Mouse (Mus musculus) c-Kit-positive CD71-negative TER-119-negative erythroid progenitor cells, embryonic 14.5 days (primary cell): ENCODE measurements around the gene Fig4.

Experiments used
- DNase-seq: peaks from one replicate; pipeline ENCODE4 v3.0.0-alpha.2; 2013; ENCODE audit warnings: low read depth

Fig4 gene

DNA sequence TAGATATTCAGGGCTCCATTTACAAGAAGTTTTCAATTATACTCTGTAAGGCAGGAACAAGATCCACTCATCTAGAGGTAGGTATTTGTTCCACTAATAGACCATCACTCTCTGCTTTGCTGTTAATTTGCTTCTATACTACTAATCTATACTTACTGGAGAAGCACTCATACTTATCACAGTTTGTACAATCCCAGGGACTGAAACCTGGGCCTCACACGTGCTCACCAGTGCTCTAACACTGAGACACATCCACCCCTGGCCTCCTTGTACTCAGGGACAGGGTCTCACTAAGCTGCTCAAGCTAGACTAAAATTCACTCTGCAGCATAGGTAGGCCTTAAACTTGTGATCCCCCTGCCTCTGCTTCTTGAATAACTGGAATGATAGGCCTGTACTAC is 41.8 kb downstream of the Fig4 start:
- no peak for DNase-seq

DNA sequence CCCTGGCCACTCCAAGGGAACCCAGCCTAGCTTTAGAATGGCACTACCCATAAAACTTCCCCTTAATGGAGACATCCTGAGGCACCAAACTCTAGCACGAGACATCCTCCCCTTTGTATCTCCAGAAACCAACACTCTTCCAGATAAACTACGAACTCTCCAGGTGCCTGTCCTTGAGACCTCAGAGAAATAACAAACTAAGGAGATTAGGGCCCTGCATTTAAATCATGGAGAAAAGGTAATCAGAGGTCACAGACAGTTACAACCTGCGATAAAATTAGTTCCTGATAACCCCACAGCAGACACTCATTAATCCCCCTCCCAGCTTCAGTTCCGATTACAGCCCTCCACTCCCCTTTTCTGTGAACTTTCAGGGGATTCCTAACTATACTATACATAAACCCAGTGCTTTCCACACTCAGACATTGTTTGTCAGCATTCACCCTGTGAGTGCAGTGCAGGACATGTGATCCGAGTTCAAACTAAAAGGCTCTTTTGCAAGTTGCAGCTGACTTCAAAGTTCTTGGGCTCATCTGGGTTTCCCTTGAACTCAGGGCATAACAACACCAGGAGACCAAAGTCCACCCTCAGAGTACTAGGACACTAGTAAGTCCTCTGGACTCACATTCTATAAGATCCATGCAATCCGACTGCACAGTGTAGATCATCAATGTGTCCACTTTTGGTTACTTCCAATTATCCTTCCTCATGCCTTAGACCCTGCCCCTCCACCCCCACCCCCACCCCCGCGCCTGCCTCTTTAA is 42.6 kb downstream of the Fig4 start:
- no peak for DNase-seq

DNA sequence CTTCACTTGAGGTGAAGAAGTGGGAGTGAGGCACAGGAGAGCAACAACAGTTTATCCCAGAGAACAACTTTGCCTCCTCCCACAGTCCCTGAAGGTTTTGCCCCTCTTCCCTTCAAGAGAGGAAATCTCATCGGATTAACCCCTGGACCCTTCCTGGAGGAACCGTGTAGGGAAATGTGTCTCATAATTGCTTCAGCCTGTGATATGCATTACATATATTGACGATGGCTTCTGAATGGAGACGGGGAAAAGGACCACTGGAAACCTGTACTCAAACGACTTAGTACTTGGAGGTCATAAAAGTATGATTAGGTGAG is 52.4 kb downstream of the Fig4 start:
- DNase-seq: no peak

DNA sequence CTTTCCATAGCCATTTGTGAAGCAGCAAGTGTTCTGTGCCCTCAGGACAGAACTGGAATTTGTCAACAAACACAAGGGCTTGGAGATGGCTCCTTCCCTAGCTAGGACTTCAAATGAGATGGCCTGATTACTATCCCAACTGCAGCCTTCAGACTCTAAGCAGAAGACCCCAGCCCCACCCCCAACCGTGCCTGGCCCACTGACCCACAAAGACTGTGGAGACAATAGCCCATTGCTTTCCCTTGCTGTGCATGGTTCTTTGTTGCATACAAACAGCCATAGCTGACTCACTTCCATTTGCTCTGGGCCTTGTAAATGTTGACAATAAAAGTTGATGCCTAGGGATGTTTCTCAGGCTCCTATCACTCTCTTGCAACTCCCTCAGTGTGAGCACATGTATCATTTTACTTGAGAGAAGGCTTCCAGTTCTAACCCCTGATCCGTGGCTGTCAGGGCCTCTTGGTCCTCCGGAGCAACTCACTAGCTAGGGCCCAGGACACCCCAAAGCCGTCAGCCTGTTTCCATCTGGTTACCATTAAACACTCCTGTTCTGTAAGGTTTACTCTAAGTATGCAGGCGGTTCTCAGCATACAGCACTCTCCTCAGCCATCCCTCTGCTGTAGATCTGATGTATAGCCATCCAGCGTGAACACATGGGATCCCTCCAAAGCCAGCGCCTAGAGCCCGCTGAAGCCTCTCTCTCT is 52.9 kb downstream of the Fig4 start:
- DNase-seq: no peak

DNA sequence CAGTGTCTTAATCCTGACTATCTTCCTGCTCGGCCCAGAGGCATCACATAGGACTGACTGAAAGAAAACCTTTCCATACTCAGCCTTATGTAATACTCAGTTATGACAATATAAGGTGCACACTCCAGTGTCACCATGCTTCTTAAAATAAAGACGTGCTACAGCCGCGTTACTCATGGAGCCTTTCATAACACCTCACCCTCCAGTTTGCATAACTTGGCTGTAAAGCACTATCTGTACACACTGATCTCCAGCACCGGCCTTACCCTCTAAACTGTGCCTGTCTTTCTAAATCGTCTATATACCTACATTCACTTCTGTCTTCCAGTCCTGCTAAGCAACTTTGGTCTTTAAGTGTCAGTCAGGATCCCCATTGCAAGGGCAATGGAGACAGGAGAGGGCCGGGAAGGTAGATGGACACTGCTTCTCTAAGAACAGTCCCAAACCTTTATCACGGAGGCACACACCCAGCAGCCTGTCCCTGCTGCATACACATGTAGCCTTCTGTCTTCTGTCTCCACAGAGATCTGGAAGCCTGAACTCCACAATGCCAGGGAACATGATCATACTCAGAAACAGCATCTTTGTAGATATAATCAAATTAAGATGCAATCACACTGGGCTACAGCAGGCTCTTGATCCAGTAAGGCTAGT is 53.9 kb downstream of the Fig4 start:
- no peak for DNase-seq

DNA sequence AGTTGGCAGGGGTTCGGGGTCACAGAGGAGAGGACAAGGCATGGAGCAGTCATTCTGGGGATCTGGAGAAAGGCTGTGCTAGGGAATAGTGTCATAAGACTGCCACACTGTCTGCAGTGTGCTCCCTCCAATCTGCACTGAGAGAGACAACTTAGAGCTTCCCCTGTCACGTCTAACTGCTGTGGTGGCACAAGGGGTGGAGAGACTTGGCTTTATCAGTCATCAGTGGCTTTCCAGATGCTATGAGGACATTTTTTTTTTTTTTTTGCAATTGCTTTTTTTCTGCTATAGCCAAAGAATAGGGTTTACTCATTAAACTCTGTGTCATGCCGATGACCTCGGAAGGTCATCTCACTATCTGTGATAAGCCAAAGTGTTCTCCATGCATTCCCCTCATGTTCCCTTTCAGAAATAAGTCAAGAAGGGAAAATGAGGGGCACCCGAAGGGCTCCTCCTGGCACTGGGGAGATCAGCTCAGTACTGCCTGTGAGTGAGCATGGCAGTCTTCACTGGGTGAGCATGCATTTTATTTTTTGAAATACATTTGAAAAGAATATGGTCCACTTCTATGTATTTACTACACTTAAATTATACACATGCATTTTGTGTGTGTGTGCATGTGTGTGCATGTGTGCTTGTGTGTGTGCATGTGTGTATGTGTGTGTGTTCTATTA is 55.1 kb downstream of the Fig4 start:
- no peak for DNase-seq

DNA sequence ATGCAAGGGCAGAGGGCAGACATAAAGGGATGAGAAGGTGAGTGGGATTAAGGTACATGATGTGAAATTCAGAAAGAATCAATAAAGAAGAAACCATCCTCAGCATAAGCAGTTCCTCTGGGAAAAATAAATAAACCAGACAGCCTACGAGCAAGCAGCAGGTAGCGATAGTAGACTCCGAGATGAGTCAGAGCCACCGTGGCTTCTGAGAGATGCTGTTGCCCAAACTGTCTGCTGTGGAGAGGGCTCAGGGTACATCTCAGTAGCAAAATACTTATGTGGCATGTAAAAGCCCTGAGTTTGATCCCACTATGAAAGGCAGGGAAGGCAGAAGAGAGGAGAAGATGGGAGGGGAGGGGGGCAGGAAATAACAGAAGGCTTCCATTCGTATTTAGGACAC is 56.9 kb downstream of the Fig4 start:
- no peak for DNase-seq

DNA sequence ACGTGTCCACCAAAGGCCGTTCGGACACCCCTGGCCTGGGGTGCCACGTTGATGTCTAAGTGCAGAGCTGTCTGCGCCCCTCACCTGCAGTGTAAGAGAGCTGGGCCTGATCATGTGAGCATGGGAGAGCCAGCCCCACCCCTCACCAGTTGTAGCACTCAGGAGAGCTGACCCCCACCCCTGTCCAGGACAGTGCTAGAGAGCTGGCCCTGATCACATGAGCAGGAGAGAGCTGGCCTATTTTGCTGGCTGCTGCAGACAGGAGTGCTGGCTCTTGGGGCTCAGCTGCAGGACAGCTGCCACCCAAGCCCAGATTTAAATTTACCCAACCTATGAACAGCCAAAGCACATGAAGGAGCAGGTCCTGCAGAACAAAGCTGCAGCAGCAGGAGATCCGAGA is 57.6 kb downstream of the Fig4 start:
- DNase-seq: no peak

DNA sequence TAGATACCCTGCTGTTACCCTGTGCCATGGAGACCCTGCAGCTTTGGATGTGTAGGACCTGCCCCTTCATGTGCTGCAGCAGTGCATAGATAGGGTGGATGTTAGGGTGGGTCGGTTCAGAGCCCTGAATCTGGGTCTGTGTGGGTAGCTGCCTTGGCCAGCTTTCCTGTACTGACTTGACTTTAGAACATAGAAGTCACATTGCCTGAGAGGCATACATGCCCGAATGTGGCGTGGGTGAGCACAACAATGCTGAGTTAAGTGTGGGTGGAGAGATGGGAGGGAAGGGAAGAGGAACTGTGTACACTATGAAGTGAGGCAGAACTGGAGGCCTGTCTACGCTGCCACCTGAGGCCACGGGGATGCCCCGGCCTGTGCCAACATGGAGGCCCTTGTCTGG is 58.0 kb downstream of the Fig4 start:
- no peak for DNase-seq

DNA sequence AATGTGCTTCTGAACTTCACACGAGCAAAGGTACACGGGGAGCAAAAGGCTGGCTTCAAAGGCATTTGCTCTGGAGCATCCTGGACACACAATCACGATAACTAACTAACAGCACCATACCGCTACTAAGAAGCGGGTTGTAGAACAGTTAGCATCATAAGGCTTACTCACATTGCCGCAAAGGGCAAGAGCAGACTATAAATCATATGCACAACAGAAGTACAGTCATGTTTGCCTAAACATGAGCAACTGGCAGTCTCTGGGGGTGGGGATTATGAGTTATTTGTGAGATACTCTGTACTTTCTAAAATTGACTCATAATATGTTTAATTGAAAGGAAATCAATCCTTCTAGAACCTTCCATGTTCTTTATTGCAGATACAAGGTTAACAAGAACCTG is 59.1 kb downstream of the Fig4 start:
- no peak for DNase-seq

DNA sequence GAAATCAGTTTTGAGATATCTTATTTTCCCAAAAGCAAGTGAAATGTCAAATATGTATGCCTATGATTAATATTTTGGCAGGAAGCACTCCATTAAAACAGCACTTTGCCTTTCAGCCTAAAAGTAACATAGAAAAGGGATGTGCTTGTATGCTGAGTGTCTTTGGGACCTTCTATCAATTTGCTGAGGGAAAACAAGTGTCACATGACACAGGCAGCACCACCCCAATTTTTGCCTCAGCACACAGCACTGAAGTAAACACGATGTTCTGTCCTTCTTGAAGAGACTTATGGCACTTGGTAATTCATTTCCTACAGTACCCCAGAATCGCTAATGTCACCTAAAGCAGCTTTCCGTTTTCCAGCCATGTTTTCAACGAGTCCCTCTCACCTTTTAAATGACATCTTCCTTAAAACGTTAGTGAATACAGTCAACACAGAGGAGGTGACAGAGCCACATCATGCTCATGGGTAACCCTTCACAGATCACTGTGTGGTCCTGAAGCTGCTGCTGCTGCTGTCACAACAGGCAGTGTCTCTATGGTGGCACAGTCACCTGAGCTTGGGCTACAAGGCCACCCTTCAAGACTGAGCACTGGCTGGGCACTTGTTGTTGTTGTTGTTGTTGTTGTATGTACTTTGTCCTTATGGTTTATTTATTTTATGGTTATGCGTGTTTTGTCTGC is 61.4 kb downstream of the Fig4 start:
- DNase-seq: no peak

DNA sequence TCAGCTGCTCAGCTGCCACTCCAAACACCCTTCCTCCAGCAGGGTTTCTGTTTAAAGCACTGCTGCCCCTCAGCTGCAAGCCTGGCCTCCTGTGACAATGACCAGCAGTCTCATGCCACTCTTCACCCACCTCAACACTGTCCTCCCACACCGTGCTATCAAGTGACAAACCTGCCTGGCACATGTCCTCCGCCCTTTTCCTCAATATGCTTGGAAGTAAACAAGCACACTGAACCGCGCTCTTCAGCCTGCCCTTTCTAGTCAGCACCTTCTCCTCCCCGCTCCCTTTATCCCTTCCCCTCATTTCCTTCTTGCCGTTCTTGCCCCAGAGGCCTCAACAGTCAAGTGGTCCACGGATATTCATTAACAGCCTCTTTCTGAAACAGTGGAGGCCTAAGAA is 62.0 kb downstream of the Fig4 start:
- no peak for DNase-seq

DNA sequence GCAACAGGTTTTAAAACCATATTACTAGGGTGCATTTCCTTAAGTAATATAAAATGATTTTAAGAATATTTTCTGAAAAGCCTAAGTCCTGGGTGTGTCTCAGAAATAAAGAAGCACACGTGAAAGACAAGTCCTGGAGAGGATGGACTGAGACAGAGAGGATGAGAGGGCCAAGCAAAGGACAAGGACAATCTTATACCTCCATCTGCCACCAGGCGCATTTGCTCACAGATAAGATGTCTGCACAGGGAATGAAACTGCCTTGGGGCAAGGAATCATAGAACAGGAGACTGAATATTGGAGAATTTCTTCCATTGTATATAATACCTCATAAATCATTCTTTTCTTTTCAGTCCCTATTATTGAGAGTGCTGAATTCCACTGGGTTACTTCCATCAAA is 67.0 kb downstream of the Fig4 start:
- DNase-seq: no peak

DNA sequence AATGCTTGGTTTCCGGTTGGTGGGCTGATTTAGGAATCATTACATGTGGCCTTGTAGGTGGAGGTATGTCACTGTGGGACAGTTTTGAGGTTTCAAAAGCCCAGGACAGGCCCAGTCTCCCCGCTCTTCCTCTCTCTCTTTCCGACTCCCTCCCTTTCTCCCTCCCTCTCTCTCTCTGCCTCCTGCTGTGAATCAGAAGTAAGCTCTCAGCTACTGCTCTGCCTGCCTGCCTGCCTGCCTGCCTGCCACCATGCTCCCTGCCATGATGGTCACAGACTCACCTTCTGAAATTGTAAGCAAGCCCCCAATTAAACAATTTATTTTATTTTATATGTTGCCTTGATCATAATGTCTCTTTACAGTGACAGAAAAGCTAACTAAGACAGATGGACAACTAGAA is 67.5 kb downstream of the Fig4 start:
- DNase-seq: no peak

DNA sequence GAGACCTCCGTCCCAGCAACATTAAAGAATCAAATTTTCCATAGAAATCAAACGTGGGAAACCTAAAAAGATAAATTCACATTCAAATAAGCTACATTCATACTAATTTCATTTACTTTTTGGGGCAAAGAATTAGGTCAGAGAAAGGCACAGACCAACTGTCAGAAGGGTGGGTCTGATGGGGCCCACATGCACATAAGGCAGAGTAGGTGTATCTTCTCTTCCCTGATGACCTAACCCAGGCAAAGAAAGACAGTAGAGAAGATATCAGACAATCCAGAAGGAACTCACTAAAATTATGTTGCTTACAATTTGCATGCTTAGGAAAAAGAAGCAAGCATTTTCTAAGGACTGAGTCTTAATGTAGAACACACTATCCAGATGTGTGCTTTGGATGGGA is 67.9 kb downstream of the Fig4 start:
- DNase-seq: no peak

DNA sequence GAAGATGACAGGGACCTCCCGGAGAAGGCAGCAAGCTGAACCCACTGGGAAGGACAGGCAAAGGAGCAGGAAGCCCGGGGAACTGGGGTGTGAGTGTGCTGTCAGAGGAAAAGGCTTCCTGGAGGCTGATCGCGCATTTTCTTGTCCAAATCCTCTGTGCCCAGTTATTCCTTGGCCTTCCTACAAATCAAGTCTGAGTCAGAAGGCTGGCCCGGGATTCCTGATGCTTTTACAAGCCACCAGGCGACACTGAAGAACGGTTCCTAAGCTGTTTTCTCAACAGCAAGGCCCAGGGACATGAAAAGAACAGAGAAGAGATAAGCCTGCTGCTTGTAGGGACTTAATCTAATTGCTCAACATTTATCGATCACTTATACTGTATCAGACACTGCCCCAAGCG is 68.5 kb downstream of the Fig4 start:
- DNase-seq: no peak

DNA sequence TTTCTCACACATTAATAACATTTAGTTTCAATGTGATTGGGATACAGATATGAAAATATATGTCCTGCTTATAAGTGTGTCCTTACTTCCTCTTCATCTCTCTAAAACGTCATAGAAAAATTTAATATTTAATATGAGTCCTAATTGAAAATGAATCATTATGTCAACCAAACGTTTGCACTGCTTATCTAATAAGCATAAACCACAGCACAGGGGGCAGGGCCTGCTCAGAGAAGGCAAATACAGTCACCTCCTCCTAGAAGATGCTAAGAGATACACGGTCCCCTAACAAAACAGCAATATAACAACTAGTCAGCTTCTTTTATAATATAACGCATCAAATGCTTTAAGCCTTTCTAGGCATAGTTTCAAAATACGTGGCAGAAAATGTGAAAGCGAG is 69.9 kb downstream of the Fig4 start:
- DNase-seq: no peak

DNA sequence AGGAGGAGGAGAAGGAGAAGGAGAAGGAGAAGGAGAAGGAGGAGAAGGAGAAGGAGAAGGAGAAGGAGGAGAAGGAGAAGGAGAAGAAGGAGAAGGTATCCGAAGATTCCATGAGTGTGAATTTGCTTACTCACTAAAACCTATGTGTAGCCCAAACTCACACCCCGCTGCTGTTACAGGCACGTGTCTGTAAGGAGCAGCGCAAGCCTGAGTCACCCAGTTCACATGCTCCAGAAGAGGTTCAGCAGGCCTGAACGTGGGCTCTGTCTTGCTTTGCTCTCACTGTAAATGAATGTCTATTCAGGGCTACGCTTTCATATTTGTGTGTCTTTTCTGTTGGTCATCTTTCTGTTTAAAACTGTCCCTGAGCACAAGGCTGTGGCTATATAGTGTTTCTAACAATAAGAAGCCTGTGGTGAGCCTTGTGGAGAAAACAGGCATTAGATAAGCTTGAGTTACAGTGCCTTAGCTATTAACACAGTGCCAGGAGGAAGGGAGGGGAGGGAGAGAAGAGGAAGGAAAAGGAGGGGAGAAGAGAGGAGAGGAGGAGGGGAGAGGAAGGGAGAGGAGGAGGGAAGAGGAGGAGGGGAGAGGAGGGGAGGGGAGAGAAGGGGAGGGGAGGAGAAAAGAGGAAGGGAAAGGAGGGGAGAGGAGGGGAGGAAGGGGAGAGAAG is 71.8 kb downstream of the Fig4 start:
- no peak for DNase-seq

DNA sequence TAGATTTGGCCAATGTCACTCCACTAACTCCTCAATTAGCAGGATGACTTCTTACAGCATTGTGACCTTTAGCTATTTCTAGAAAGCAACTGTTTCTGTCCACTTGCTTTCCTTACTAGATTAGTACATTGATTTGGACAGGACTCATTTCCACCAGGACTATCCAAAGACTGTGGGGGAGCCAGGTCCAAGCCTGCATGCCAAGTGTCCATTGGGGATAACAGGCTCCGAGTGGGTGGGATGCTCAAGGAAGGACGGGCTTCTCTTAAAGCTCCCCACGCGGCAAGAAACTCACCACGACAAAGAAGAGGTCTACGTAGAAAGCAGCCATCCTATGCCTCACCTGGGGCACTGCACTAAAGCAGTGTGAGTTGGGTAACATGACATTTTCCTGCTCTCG is 75.4 kb downstream of the Fig4 start:
- no peak for DNase-seq

DNA sequence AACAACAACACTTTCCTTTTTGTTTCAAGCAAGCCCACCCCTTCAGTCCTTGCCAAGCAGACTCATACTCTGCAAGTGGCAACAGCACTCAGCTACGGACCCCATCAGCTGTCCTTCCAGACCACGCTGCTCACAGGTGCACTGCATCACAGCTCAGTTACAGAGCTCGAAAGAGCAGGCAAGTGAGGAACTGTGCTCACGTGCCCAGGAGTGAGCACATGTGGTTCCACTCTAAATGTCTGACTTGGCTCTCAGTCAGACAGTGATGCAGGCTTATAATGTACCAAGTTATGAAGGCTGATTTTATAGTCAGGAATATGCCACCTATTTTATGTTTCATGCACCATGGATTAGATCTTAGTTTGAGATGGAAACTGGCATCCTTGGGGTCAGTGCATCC is 79.6 kb downstream of the Fig4 start:
- no peak for DNase-seq

DNA sequence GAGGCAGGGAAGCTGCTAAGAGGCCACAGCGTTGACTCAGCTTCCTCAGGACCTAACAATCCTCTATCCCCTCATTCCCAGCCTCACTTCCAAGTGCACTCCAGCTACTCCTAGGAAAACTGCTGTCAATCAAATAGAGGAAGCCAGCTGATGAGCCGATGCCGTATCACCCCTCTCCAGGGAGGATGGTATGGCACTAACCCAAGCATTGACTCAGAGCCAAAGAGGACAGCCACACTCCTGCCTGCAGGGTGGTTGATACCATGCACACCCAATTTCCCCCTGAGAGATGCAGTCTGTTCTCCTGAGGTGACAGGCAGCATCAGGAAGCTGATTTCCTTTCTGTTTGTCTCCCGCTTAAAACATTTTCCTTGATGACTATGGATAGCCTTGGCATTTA is 81.9 kb downstream of the Fig4 start:
- no peak for DNase-seq

DNA sequence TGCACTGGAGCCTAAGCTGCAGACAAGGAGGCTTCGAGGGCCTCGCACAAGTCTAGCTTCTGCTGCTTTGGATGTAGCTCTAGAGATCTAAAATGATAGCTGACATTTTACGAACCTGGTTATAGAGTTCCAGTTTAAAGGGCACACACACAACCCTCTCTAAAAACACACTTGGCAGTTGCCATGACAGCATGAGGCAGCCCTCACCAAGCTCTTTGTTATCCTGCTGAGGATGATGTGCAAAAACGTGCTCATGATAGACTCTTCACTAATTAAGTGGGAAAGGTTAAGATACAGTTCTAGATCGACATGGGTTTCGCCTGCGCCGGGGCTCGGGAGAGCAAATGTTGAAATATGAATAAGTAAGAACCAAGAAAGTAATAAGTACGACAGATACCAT is 84.2 kb downstream of the Fig4 start:
- no peak for DNase-seq
